Mouse (Mus musculus) heart, embryonic 16.5 days (tissue): ENCODE measurements around the gene Gm10842. TPM values are rescaled to one million over a fixed set of nuclear protein-coding genes. Genes with fewer than 3 reads are reported as not detected.
A peak's percentile ranks its signal among the peaks of the same experiment; 100 is the strongest.
"Not testable (repeated sequence)": the region's sequence is repeated elsewhere in the genome, so short reads cannot be mapped to it uniquely, and the experiment has no call there.

ENCODE experiments used
- ATAC-seq: fragments of 200-750 bp; cut with Nextera tagmentation; replicated peaks from 2 replicates; pipeline ENCODE4 v1.8.0; 2017; ENCODE audit warnings: moderate number of reproducible peaks; ENCODE audit not compliant: insufficient read depth, low FRiP score; ENCODE audit errors: extremely low read depth
- H3K27ac ChIP-seq: fragments of 300-500 bp; sonication (generic); 2 replicates; pipeline ENCODE4 v1.5.1; 2014; ENCODE audit warnings: mild to moderate bottlenecking, low read length, control low read depth, moderate library complexity
- H3K27me3 ChIP-seq: fragments of 300-500 bp; sonication (generic); 2 replicates; pipeline ENCODE4 v1.6.1; 2014; ENCODE audit warnings: low read length, mixed read lengths; ENCODE audit not compliant: control insufficient read depth, insufficient read depth
- H3K36me3 ChIP-seq: fragments of 300-500 bp; sonication (generic); 2 replicates; pipeline ENCODE4 v1.6.1; 2014; ENCODE audit not compliant: control insufficient read depth, insufficient read depth
- H3K4me1 ChIP-seq: fragments of 300-500 bp; sonication (generic); 2 replicates; pipeline ENCODE4 v1.6.1; 2014; ENCODE audit warnings: low read length, mixed read lengths; ENCODE audit not compliant: control insufficient read depth, insufficient read depth
- H3K4me2 ChIP-seq: fragments of 300-500 bp; sonication (generic); 2 replicates; pipeline ENCODE4 v1.6.1; 2014; ENCODE audit warnings: low read depth, mild to moderate bottlenecking, control low read depth, low read length
- H3K4me3 ChIP-seq: fragments of 300-500 bp; sonication (generic); 2 replicates; pipeline ENCODE4 v1.5.1; 2014; ENCODE audit warnings: mild to moderate bottlenecking, control low read depth, low read length
- H3K9ac ChIP-seq: fragments of 300-500 bp; sonication (generic); 2 replicates; pipeline ENCODE4 v1.6.1; 2014; ENCODE audit warnings: low read length, control low read depth
- H3K9me3 ChIP-seq: fragments of 300-500 bp; sonication (generic); replicated peaks from 2 replicates; pipeline ENCODE4 v1.6.1; 2016; ENCODE audit warnings: low read length; ENCODE audit not compliant: control insufficient read depth
- WGBS: fragments of 180-500 bp; shearing (Covaris S2); extraction: QIAGEN DNeasy Blood & Tissue Kit; methylation state at CpG from one replicate; pipeline ENCODE4 v1.1.7; 2014; 5-methylcytosine and 5-hydroxymethylcytosine counted together
- polyA plus RNA-seq: library from polyadenylated mRNA; unstranded; fragments of >200 nt; fragmentation: Nextera tagmentation; extraction: Ambion mirVana; gene quantifications from 2 replicates; pipeline ENCODE4 v1.2.1, GENCODE M21; 2015

The Gm10842 gene
- not detected in 2 replicates for polyA plus RNA-seq

- ATAC-seq, result no peak
- Histone ChIP-seq H3K9ac (no peak within 1 kb of the TSS), H3K4me1 (no peaks in the 10 kb centered on the region), H3K27ac (no peak within 1 kb of the TSS), H3K9me3 (no peaks in the 10 kb centered on the region), H3K4me3 (no peak within 1 kb of the TSS), H3K27me3 (no peaks in the 10 kb centered on the region), H3K4me2 (no peak within 1 kb of the TSS), H3K36me3 (no peaks in the 10 kb centered on the region)
- 64% methylated on average over 3 of the region's 3 CpGs for WGBS
Measured at GRCm38 (mm10) chr11:105146593-105146992, at the start of gene Gm10842. TSS of gene Gm10842 (plus strand) at chr11:105146893.

- H3K9ac ChIP-seq, result not testable (repeated sequence)
- 78% methylated on average over 18 of the region's 22 CpGs for WGBS
Measured at GRCm38 (mm10) chr11:105112448-105112847, 34.2 kb upstream of the Gm10842 start.

GRCm38 (mm10) chr11:105117814-105118213, 28.9 kb upstream of the Gm10842 start:
- Histone ChIP-seq H3K36me3 (no peaks in the 10 kb centered on the region), H3K4me3 (no peak overlapping the region), H3K27ac (no peak overlapping the region), H3K9ac (no peak overlapping the region), H3K27me3 (no peaks in the 10 kb centered on the region), H3K4me1 (no peaks in the 10 kb centered on the region), H3K9me3 (no peaks in the 10 kb centered on the region), H3K4me2 (no peak overlapping the region)
- no peak for ATAC-seq
- WGBS, result 78% methylated on average over 7 of the region's 7 CpGs

More at GRCm38 (mm10) chr11:105112448-105112847, 34.2 kb upstream of the Gm10842 start:
- H3K36me3 ChIP-seq, H3K4me2 ChIP-seq, H3K27ac ChIP-seq, H3K9me3 ChIP-seq, H3K4me3 ChIP-seq, ATAC-seq, H3K27me3 ChIP-seq, H3K4me1 ChIP-seq: not testable (repeated sequence)

GRCm38 (mm10) chr11:105120551-105121061, 26.1 kb upstream of the Gm10842 start:
- Histone ChIP-seq H3K36me3 (no peaks in the 10 kb centered on the region), H3K4me1 (no peaks in the 10 kb centered on the region), H3K27ac (no peak overlapping the region), H3K4me3 (no peak overlapping the region), H3K27me3 (no peaks in the 10 kb centered on the region), H3K4me2 (no peak overlapping the region), H3K9me3 (peaks cover 3% of the 10 kb centered on the region; the same call in 1 of the 2 replicates), H3K9ac (no peak overlapping the region)
- WGBS, result 23% methylated on average over 4 of the region's 4 CpGs
- ATAC-seq, result no peak

GRCm38 (mm10) chr11:105121792-105122191, 24.9 kb upstream of the Gm10842 start:
- H3K4me1 ChIP-seq, H3K4me3 ChIP-seq, H3K27me3 ChIP-seq, H3K9ac ChIP-seq, H3K4me2 ChIP-seq, H3K36me3 ChIP-seq, ATAC-seq, H3K27ac ChIP-seq, H3K9me3 ChIP-seq: not testable (repeated sequence)
- WGBS, result 74% methylated on average over 5 of the region's 5 CpGs

GRCm38 (mm10) chr11:105123986-105124385, 22.7 kb upstream of the Gm10842 start:
- Histone ChIP-seq H3K4me2 (no peak overlapping the region), H3K27me3 (no peaks in the 10 kb centered on the region), H3K36me3 (peaks cover 3% of the 10 kb centered on the region; the same call in 1 of the 2 replicates), H3K9me3 (peaks cover 3% of the 10 kb centered on the region; the same call in 1 of the 2 replicates), H3K4me1 (peaks cover 9% of the 10 kb centered on the region), H3K27ac (no peak overlapping the region), H3K4me3 (no peak overlapping the region), H3K9ac (no peak overlapping the region)
- WGBS, result 7% methylated on average over 9 of the region's 9 CpGs
- no peak for ATAC-seq

- peak; percentile 94 for ATAC-seq
- H3K36me3 ChIP-seq, result peaks cover 18% of the 10 kb centered on the region
- peaks cover 3% of the 10 kb centered on the region; the same call in 1 of the 2 replicates for H3K9me3 ChIP-seq
- H3K4me2 ChIP-seq, result peak within 1 kb of the TSS; percentile 97
- peaks cover 9% of the 10 kb centered on the region for H3K4me1 ChIP-seq
- no peaks in the 10 kb centered on the region for H3K27me3 ChIP-seq
- peak within 1 kb of the TSS; percentile 70 for H3K9ac ChIP-seq
- 2% methylated on average over 23 of the region's 38 CpGs for WGBS
- H3K27ac ChIP-seq, result peak within 1 kb of the TSS; percentile 77
- H3K4me3 ChIP-seq, result peak within 1 kb of the TSS; percentile 86
Measured at GRCm38 (mm10) chr11:105125735-105126519, 20.8 kb upstream of the Gm10842 start, which contains the start of gene Mettl2. TSS of gene Mettl2 (plus strand) at chr11:105126425.

GRCm38 (mm10) chr11:105126520-105127029, 20.1 kb upstream of the Gm10842 start:
- Histone ChIP-seq H3K4me3 (peak overlapping the region; percentile 86), H3K9ac (peak overlapping the region; percentile 70), H3K27me3 (no peaks in the 10 kb centered on the region), H3K4me1 (peaks cover 9% of the 10 kb centered on the region), H3K4me2 (peak overlapping the region; percentile 97), H3K9me3 (peaks cover 3% of the 10 kb centered on the region; the same call in 1 of the 2 replicates), H3K36me3 (peaks cover 22% of the 10 kb centered on the region), H3K27ac (no peak overlapping the region)
- under 1% methylated on average over 42 of the region's 49 CpGs for WGBS
- peak; percentile 16; the same call in 1 of the 2 replicates for ATAC-seq

- no peak overlapping the region for H3K4me2 ChIP-seq
- H3K9me3 ChIP-seq, result no peaks in the 10 kb centered on the region
- H3K27ac ChIP-seq, result no peak overlapping the region
- H3K9ac ChIP-seq, result no peak overlapping the region
- H3K36me3 ChIP-seq, result peaks cover 74% of the 10 kb centered on the region
- 87% methylated on average over 7 of the region's 7 CpGs for WGBS
- no peaks in the 10 kb centered on the region for H3K4me1 ChIP-seq
- ATAC-seq, result no peak
- H3K27me3 ChIP-seq, result no peaks in the 10 kb centered on the region
- H3K4me3 ChIP-seq, result no peak overlapping the region
Measured at GRCm38 (mm10) chr11:105135692-105136091, 11.0 kb upstream of the Gm10842 start.
